Mouse (Mus musculus) G1E (cell line): ENCODE results near the gene Agbl4. TPM values are rescaled to one million over a fixed set of nuclear protein-coding genes. Genes with fewer than 3 reads are reported as not detected.

Experiments used
- ATAC-seq: 2 replicates; pipeline ENCODE4 v1.8.0; 2016; ENCODE audit warnings: mild to moderate bottlenecking; ENCODE audit not compliant: insufficient number of reproducible peaks, poor library complexity, low FRiP score, severe bottlenecking; ENCODE audit errors: extremely low read depth
- DNase-seq: peaks from one replicate; pipeline ENCODE4 v3.0.0; 2012; ENCODE audit warnings: low spot score
- H3K27me3 ChIP-seq: 2 replicates; pipeline ENCODE4 v1.6.1; 2012; ENCODE audit warnings: mild to moderate bottlenecking, low read length, inconsistent platforms; ENCODE audit not compliant: insufficient read depth
- H3K36me3 ChIP-seq: replicated peaks from 2 replicates; pipeline ENCODE3; 2012; ENCODE audit warnings: mild to moderate bottlenecking, inconsistent platforms
- H3K4me1 ChIP-seq: 2 replicates; pipeline ENCODE4 v1.6.1; 2012; ENCODE audit warnings: low read depth, low read length, inconsistent platforms, mixed read lengths; ENCODE audit not compliant: insufficient read depth
- H3K4me3 ChIP-seq: 2 replicates; pipeline ENCODE4 v1.5.1; 2012; ENCODE audit warnings: low read depth, mild to moderate bottlenecking, inconsistent platforms, low read length, moderate library complexity, mixed read lengths
- H3K9me3 ChIP-seq: replicated peaks from 2 replicates; pipeline ENCODE4 v1.6.1; 2012; ENCODE audit warnings: inconsistent platforms
- CTCF ChIP-seq: IDR thresholded peaks from 2 replicates; pipeline ENCODE4 v1.5.1; 2012; ENCODE audit warnings: low read depth, low read length, inconsistent platforms, mixed read lengths
- GATA1 ChIP-seq: IDR thresholded peaks from 2 replicates; pipeline ENCODE4 v1.6.1; 2012; ENCODE audit warnings: borderline replicate concordance, low read length, inconsistent platforms, mixed read lengths
- GATA2 ChIP-seq: IDR thresholded peaks from 2 replicates; pipeline ENCODE4 v1.6.1; 2012; ENCODE audit warnings: low read depth, low read length, inconsistent platforms, borderline replicate concordance
- POLR2AphosphoS5 ChIP-seq: IDR thresholded peaks from 2 replicates; pipeline ENCODE4 v1.6.1; 2012; ENCODE audit warnings: low read depth, low read length, inconsistent platforms; ENCODE audit not compliant: insufficient replicate concordance
- TAL1 ChIP-seq: conservative IDR thresholded peaks from 2 replicates; pipeline ENCODE4 v1.6.1; 2012; ENCODE audit warnings: low read depth, low read length, inconsistent platforms, mixed read lengths
- polyA plus RNA-seq: library from polyadenylated mRNA; stranded (reverse); fragments of >175 nt; gene quantifications from 2 replicates; pipeline ENCODE4 v1.2.3, GENCODE M21; 2012
- total RNA-seq, 2 experiments: library from RNA; stranded (forward) in 1 of 2; stranded (reverse) in 1 of 2; fragments of 200-1000 nt in 1 of 2; fragments of >200 nt in 1 of 2; fragmentation: Nextera tagmentation in 1 of 2; gene quantifications; 2 replicates each; pipeline ENCODE4 v1.2.3; 2014 to 2017

Gene Agbl4
- total and polyA plus RNA-seq, 3 experiments, result 0.55 TPM; not detected in 2

DNA sequence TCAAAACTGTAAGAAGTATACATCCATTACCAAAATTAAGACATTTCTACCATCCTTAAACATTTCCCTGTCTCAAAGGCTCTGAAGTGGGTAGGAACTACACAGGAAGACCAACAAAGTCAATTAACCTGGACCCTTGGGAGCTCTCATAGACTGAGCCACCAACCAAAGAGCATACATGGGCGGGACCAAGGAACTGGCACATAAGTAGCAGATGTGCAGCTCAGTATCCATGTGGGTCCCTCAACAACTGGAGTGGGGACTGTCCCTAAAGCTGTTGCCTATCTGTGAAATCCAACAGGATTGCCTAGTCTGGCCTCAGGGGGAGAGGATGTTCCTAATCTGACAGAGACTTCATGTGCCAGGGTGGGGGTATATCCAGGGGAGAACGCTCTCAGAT lies 265.5 kb downstream of the Agbl4 start:
- Histone ChIP-seq H3K36me3 (no peaks in the 10 kb centered on the region), H3K4me3 (no peak overlapping the region), H3K4me1 (no peaks in the 10 kb centered on the region), H3K27me3 (no peaks in the 10 kb centered on the region), H3K9me3 (no peaks in the 10 kb centered on the region)
- TF ChIP-seq TAL1 (no peak), GATA2 (no peak), POLR2AphosphoS5 (no peak), GATA1 (no peak), CTCF (no peak)
- ATAC-seq (no peak), DNase-seq (no peak)

DNA sequence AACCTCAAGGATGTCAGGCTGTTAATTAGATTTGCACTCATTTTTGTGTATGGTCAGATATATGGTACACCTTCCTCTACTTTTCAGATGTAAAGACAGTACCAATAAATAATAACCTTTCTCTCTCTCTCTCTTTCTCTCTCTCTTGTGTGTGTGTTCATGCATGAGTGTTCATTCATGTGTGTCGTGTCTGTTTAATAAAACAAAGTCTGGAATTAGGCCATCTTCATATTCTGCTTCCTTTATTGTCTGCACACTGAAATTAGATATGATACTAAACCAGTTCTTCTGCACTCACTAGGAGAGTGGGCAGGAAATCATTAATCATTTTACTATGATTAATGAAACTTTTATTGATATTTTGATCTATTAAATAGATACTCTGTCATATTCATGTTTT lies 276.7 kb downstream of the Agbl4 start:
- no peak for TF ChIP-seq POLR2AphosphoS5
- TF ChIP-seq GATA1, result no peak
- no peak for TF ChIP-seq CTCF
- TF ChIP-seq GATA2, result no peak
- no peak for TF ChIP-seq TAL1
- H3K36me3 ChIP-seq, result no peaks in the 10 kb centered on the region
- H3K4me1 ChIP-seq, result no peaks in the 10 kb centered on the region
- H3K9me3 ChIP-seq, result no peaks in the 10 kb centered on the region
- H3K27me3 ChIP-seq, result no peaks in the 10 kb centered on the region
- H3K4me3 ChIP-seq, result no peak overlapping the region
- DNase-seq (no peak), ATAC-seq (no peak)

DNA sequence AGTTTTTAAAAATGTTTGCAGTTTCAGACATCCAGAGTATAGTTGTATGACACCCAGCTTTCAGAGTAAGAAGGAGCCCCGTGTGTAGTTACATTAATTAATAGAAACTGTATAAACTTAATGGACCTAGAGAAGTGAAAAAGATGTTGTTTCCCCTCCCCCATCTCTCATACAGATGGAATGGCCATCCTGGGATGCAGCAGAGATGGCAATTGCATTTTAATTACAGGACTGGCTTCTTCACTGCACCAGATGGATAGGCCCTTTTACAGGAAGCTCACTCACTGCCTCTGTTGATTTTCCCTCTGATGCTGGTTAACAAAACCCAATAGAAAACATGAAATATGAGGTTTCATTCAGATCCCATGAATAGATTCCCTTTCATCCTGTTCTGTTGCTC lies 337.7 kb downstream of the Agbl4 start:
- H3K27me3 ChIP-seq, result no peaks in the 10 kb centered on the region
- 0 out of 2 replicates have a peak, but pooled peaks cover 4% of the 10 kb centered on the region for H3K9me3 ChIP-seq
- no peak for TF ChIP-seq GATA1
- no peak for TF ChIP-seq TAL1
- ATAC-seq (no peak), DNase-seq (no peak)
- H3K36me3 ChIP-seq, result no peaks in the 10 kb centered on the region
- no peak overlapping the region for H3K4me3 ChIP-seq
- no peaks in the 10 kb centered on the region for H3K4me1 ChIP-seq

DNA sequence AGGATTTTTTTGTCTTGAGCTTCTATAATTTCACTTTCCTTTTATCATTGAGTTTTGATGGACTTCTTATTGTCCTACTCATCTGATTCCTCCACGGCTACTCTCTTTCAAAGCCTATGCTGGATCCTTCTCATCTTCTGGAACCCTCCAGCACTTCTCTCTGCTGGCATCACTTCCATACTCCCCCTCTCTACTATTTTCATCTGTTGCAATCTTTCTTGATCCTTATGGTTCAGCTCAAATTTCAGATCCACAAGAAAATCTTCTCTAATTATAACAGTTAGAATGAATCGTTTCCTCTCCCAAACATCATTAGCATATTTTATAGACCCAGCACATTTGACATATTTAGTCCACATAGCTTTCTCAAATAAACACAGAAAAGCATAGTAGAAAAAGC lies 360.5 kb downstream of the Agbl4 start:
- no peak for ATAC-seq
- TF ChIP-seq GATA2, result no peak
- TF ChIP-seq POLR2AphosphoS5, result no peak
- no peak for TF ChIP-seq GATA1
- no peak for TF ChIP-seq CTCF
- no peak for TF ChIP-seq TAL1
- Histone ChIP-seq H3K4me3 (no peak overlapping the region), H3K9me3 (peaks cover 4% of the 10 kb centered on the region; the same call in 1 of the 2 replicates), H3K4me1 (no peaks in the 10 kb centered on the region), H3K27me3 (no peaks in the 10 kb centered on the region), H3K36me3 (no peaks in the 10 kb centered on the region)
- DNase-seq, result no peak

DNA sequence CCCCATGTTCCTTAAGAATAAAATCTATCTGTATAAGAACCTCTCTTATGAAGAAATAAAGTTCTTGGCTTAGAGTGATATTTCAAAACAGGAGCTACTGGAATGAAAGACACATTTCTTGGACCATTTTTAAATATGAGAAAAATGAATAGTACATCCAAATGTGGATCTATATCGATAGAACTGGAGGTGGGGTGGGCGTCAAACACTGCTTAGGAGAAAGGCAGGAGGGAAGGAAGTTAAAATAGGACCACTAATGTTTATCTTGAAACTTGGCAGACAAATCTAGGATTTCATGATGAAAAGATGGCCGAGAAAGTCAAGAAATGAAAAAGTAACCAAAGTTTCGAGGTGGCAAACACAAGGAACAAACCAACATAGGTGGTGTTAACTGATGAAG lies 391.1 kb downstream of the Agbl4 start:
- Histone ChIP-seq H3K4me1 (no peaks in the 10 kb centered on the region), H3K9me3 (no peaks in the 10 kb centered on the region), H3K27me3 (no peaks in the 10 kb centered on the region), H3K36me3 (no peaks in the 10 kb centered on the region), H3K4me3 (no peak overlapping the region)
- ATAC-seq (no peak), DNase-seq (no peak)
- TF ChIP-seq GATA1 (no peak), GATA2 (no peak), POLR2AphosphoS5 (no peak), CTCF (no peak), TAL1 (no peak)

DNA sequence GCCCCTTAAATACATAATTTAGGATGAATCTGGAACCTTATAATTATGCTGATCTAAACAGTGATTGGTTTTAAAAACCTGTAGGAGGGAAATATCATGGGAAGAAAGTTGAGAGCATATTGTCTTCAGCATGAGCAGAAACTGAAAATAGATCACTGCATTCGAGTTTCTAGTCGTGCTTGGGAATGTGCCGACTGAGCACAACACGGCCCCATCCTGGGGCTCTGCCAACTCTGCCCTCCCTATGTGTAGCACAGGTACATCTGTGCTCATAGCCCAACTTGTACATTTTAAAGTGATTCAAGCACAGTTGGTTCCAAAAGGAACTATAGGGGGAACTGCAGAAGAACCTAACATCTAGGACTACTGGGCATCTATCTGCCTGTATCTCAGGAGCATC lies 402.4 kb downstream of the Agbl4 start:
- no peak overlapping the region for H3K4me3 ChIP-seq
- no peaks in the 10 kb centered on the region for H3K4me1 ChIP-seq
- ATAC-seq, result no peak

DNA sequence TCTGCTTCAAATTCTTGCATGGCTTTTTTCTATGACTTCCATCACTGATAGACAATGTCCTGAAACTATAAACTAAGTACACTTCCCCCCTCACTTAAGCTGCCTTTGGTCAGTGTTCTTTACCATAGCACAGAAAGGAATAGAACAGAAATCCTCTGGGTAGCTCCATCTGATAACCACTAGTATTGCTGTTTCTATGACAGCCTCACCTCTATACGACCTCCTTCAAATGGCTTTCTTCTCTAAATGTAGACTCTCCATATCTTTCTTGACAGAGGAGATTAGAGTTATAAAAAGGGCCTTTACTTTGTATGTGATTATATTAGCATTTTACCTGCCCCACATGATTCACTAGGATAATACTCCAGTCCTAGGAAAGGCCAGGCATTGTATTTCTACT lies 413.5 kb downstream of the Agbl4 start:
- H3K9me3 ChIP-seq, result peaks cover 4% of the 10 kb centered on the region; the same call in 1 of the 2 replicates
- DNase-seq (no peak), ATAC-seq (no peak)
- no peaks in the 10 kb centered on the region for H3K27me3 ChIP-seq
- H3K4me3 ChIP-seq, result no peak overlapping the region
- no peak for TF ChIP-seq GATA1
- H3K4me1 ChIP-seq, result no peaks in the 10 kb centered on the region
- H3K36me3 ChIP-seq, result no peaks in the 10 kb centered on the region

More for the DNA sequence above, 402.4 kb downstream of the Agbl4 start:
- Histone ChIP-seq H3K27me3 (no peaks in the 10 kb centered on the region), H3K36me3 (no peaks in the 10 kb centered on the region), H3K9me3 (peaks cover 5% of the 10 kb centered on the region)
- no peak for TF ChIP-seq CTCF
- no peak for DNase-seq
